Mouse (Mus musculus): ENCODE data around the gene 2610008E11Rik.
"Not testable (repeated sequence)": the region's sequence is repeated elsewhere in the genome, so short reads cannot be mapped to it uniquely, and the experiment has no call there.

2610008E11Rik gene

DNA sequence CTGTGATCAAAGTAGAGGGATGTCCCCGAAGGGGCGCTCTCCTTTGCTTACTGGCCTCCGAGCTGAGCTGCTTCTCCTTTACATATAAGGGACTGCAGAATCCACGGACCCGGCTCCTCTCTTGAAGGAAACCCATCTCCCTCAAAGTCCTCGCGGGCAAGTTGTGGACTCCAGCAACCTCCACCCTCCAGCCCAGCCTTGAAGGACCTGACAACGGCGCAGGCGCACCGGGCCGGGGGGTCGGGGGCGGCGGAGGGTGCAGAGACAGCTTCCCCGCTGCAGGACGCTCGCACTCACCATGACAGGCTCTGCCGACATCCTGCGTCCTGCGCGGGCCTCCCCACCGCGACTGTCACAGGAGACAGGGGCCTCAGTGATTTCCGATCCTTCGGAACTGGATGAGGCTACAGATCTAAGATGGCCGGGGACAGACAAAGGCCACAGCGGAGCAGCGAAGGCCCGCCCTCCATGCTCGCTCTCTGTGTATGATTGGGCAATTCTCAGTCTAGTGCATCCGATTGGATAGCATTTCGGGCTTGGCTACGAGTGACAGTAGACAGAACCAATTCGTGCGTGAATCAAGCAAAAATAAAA is at the start of gene 2610008E11Rik:
Gene 2610008E11Rik, minus strand, starts transcription at position 440 of the 594 bp plus-strand sequence.
- peak; percentile 77 to 89 for DNase-seq (ENCODE audit: low spot score in 2 of 2)

DNA sequence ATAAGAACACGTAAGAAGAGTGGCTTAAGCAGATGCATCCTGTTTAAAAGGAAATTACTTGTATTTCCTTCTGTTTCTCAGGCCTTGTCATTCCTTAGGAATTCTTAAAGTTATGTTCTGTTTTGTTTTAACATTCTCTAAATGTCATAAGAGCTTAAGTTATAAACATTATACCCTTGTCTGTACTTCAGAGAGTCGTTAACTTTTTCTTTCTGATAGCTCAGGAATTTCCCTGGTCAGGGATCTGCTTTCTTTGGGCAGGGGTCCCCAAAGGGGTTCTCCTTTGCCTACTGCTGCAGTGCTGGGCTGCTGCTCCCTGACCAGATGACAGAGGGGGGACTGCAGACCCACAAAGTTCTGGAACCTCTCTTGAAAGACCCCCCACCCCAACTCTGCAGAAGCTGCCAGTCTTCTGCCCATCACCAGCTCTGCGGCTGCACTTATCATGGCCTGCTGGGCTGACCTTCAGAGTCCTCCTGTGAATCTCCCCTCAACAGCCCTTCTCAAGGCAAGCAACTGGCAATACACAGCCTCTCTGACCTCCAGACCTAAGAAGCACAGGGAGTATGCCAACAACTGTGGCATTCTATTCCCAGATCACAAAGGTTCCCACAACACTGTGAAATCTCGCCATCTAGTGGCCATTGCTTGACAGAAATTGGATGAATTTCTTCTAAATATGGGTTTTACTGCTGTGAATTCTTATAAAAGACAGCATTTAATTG is 18.9 kb upstream of the 2610008E11Rik start:
- DNase-seq (ENCODE audit: low spot score in 2 of 2), result peak in 1 of 2 experiments; percentile 43

DNA sequence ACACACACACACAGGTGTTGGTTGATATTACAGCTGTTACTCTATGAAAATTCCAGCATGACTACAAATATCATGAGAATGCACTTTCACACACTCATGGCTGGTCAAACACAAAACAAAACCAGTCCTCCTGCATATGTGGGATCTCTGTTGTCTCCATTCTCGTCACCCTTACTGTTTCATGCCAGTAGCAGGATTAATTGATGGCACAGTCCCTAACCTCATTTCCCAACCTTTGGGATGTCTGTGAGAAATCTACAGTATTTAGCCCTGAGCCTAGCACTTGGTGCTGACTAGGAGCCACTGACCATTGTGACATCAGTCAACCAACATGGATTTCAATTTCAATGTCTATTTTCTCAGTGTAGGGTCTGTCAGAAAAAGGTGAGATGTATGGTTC is 17.7 kb upstream of the 2610008E11Rik start:
- no peak for DNase-seq (ENCODE audit: low spot score in 2 of 2)

DNA sequence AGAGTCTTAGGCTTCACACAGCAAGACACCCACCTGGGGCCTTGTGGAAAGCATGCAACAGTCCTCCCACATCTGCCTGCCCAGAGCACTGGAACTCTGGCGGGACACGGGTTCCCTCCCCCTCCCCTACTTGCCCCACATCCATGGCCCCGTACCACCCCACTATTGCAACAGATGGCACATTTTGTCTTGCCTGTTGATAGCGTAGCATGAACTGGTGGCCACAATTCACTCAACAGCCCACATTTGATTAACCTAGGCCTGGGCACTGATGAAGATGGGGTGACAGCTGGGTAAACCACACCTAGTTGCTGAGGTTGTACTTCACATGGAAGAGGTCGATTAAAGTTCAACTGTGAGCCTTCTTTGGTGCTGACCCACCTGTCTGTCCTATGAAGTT is 13.1 kb upstream of the 2610008E11Rik start:
- DNase-seq (ENCODE audit: low spot score in 2 of 2), result no peak

DNA sequence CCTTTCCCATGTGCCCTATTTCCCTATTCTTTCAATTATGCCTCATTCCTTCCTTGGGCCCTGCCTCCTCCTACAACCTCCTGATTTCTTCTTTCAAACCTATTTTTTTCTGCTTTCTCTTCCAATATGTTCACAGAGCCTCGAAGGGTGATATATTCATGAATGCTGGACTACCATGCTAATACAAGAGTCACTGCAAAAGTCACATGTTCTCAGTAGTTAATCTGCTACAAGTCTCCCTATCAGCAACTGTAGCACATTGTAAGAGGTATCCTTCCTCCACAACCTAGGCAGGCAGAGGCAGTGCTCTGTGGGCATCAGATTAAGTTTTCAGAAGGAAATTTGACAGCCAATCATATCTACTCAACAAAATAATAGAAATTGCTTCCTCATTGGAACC is 11.8 kb upstream of the 2610008E11Rik start:
- no peak for DNase-seq (ENCODE audit: low spot score in 2 of 2)

DNA sequence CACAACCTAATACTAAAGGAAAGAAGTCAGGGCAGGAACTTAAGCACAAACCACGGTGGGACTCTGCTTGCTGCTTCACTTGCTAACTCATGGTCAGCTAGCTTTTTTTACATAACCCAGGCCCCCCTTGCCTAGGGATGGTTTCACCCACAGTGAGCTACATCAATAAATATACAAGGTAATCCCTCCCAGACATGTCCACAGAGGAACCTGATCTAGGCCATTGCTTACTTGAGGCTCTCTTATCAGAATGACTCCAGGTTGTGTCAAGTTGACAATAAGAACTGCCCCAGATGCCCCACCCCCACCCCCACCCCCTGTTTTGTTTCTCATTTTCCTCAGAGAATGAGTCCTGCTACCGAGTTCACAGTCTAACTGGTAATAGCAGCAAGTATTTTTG is 10.1 kb upstream of the 2610008E11Rik start:
- DNase-seq (ENCODE audit: low spot score in 2 of 2), result no peak

DNA sequence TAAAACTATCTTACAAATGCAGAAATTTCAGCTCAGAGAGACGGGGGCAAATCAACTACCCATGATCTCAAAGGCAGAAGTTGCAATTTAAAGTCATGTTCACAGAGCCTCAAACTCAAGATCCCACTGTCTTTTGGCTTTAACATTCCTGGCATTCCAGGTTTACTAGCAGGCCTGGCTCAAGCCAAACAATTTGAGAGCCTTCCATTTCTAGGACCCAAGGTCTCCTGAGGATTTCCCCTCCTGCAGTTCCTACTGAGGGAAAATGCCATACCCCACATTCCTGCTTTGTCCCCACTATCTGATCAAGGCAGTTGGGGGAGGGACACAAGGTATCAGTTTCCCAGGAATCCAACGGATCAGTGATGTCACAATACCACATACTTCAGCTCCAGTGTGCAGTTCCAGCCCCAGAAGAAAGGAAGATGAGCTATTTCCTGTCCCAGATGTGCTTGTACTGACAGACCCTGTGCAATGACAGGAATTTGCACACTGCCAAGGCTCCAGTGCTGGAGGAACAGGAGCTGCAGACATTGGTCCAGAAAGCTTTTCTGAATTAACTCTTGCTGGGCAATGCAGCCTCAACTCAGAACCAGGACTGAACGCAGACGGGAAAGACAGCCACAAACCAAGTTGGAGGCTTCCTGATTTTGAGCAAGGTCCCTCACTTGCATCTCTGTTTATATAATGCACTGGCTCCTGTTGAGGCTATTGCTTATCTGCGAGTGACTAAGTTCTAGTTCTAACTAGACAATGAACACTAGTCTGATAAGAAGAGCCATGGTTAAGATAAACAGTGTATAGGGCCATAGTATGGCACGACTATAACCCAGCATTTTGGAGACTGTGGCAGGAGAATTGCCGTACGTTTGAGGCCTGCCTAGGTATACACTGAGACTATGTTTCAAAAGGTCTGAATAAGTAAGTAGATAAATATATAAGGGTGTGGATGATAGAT is 9.2 kb upstream of the 2610008E11Rik start:
- DNase-seq (ENCODE audit: low spot score in 2 of 2), result no peak

DNA sequence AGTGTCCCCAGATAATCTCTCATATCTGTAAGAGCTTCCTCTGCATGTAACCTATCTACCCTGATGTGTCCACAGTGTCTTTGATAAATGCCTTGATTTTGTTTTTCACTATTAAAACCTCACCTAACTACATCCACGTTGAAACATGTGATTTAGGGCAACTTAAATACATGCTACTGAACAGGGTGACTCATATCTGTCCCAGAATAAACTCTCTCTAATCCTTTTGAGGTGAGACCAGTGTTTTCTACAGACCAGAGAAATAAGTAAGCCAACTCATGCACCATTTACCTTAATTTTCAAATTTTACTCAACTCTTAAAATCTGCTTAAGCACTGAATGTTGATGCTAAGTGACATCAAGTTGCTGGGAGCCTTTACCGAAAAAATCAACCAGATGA is 694 bp downstream of the 2610008E11Rik start:
- no peak for DNase-seq (ENCODE audit: low spot score in 2 of 2)

DNA sequence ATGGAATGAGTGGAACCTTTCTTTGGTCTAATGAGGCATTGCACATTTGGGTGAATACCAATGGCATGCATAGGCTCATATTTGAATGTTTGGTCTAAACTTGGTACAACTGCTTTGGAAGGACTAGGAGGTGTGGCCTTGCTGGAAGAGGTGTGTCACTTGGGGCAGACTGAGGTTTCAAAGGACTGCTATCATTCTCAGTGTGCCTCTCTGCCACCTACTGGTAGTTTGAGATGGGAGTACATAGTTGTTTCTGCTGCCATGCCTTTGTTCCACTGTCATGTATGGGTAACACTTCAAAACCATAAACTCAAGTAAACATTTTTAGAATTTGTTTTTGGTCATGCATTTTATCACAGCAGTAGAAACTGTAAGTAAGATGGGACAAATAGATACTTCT is 5.7 kb downstream of the 2610008E11Rik start:
- DNase-seq (ENCODE audit: low spot score in 2 of 2), result no peak

DNA sequence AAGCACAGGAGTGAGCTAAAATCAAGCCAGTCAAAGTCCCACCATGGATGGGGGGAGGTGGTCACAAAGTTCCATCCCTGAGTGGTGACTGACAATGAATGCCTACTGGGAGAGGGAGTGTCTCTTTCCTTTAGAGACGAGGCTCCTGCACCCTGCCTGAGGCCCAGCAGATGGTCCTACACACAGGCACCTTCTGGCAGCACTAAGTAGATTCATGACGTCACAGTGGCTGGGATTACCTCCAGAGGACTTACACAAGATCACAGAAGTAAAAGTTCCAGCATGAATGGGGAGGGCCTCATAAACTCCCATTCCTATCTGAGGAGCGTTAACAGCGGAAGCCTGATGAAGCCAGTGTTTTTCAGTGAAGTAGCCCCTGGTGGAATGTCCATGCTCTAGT is 8.4 kb downstream of the 2610008E11Rik start:
- no peak for DNase-seq (ENCODE audit: low spot score in 2 of 2)

DNA sequence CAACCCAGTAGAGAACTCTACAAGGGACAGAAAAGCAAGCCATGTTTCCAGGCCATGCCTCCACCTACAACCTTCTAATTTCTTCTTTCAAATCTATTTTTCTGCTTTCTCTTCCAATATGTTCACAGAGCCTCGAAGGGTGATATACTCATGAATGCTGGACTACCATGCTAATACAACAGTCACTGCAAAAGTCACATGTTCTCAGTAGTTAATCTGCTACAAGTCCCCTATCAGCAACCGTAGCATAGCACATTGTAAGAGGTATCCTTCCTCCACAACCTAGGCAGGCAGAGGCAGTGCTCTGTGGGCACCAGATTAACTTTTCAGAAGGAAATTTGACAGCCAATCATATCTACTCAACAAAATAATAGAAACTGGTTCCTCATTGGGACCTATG is 10.8 kb downstream of the 2610008E11Rik start:
- DNase-seq (ENCODE audit: low spot score in 2 of 2), result no peak

DNA sequence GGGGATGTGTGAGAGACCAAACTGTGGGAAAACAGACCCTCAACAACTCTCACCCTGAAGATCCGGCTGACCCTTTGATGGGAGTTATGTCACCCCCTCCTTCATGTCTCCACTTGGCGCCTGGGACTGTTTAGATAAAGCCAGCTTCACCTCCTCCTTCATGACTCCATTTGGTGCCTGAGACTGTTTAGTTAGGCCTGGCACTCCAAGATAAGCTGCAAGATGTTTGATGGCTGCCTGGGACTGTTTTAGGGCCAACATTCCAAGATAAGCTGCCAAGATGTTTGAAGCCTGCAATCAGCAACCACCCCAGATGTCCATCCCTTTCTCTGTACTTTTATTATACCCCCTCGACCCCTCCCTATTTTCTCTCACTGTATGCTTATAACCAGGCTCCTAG is 40.0 kb downstream of the 2610008E11Rik start:
- not testable (repeated sequence) for DNase-seq (ENCODE audit: low spot score in 2 of 2)

DNA sequence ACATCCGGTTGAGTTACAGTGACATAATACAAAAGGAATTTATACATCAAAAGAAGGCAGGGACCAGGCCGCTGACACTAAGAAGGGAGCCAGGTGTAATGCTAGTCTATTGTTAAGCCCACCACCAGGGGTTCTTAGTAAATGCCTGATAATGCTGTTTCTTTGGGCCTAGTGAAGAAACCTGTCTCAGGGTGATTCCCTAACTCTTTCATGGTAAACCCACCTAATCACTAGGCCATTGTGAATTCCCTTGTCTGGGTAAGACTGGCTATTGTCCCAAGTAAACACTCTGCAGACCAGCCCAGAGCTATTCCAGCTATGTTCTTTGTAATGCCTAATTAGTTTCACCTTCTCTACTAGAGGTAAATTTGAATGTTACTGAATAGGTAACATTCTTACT is 54.9 kb downstream of the 2610008E11Rik start:
- not testable (repeated sequence) for DNase-seq (ENCODE audit: low spot score in 2 of 2)

DNA sequence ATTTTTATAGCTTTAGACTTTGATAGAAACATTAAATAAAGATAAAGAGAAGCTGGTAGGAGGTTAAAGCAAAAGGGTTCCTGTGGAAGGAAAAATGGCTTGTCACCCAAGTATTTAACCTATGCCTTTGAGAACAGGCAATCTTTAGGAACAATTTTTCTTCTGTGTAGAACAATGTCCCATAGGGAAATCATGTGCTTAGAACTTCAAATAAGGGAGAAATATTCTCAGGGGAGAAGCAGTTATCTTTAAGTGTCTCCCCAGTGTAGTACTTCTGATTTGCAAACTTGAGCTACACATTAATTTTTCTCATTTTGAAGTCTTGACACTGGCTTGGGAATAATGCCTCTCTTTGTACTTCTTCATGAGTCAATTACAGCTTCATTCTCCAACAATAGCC is 69.0 kb downstream of the 2610008E11Rik start, which contains the start of gene Olfr57:
Gene Olfr57, plus strand, starts transcription at position 301 of the 400 bp plus-strand sequence.
- no peak for DNase-seq (ENCODE audit: low spot score in 2 of 2)

Data from spleen, postnatal 10 days (tissue).